Mouse (Mus musculus) liver, adult (tissue): Measurements from ENCODE around the gene Ppfibp1.

Experiments
- GATA4 ChIP-seq: IDR thresholded peaks from 2 replicates; pipeline ENCODE4 v1.6.1; 2014; ENCODE audit warnings: mild to moderate bottlenecking, low read length; ENCODE audit not compliant: insufficient replicate concordance

Ppfibp1 gene

GRCm38 (mm10) chr6:146877425-146878045 lies 10.8 kb upstream of the Ppfibp1 start:
- no peak for TF ChIP-seq GATA4

GRCm38 (mm10) chr6:146878926-146879325 lies 9.4 kb upstream of the Ppfibp1 start:
- TF ChIP-seq GATA4, result no peak

GRCm38 (mm10) chr6:146879856-146880255 lies 8.4 kb upstream of the Ppfibp1 start:
- no peak for TF ChIP-seq GATA4

GRCm38 (mm10) chr6:146880296-146880695 lies 8.0 kb upstream of the Ppfibp1 start:
- TF ChIP-seq GATA4, result no peak

GRCm38 (mm10) chr6:146881896-146882770 lies 6.2 kb upstream of the Ppfibp1 start:
- TF ChIP-seq GATA4, result no peak

GRCm38 (mm10) chr6:146883426-146883825 lies 4.9 kb upstream of the Ppfibp1 start:
- TF ChIP-seq GATA4, result no peak

GRCm38 (mm10) chr6:146884171-146884570 lies 4.1 kb upstream of the Ppfibp1 start:
- no peak for TF ChIP-seq GATA4

GRCm38 (mm10) chr6:146884851-146885250 lies 3.4 kb upstream of the Ppfibp1 start:
- TF ChIP-seq GATA4, result no peak

GRCm38 (mm10) chr6:146888660-146889490 lies 588 bp downstream of the Ppfibp1 start:
- no peak for TF ChIP-seq GATA4

GRCm38 (mm10) chr6:146890215-146890614 lies 1.9 kb downstream of the Ppfibp1 start:
- no peak for TF ChIP-seq GATA4

GRCm38 (mm10) chr6:146890633-146891032 lies 2.3 kb downstream of the Ppfibp1 start:
- no peak for TF ChIP-seq GATA4

GRCm38 (mm10) chr6:146893890-146894289 lies 5.6 kb downstream of the Ppfibp1 start:
- no peak for TF ChIP-seq GATA4

- TF ChIP-seq GATA4, result no peak
These were observed 10.4 kb downstream of the Ppfibp1 start for GRCm38 (mm10) chr6:146898709-146899108.

GRCm38 (mm10) chr6:146899647-146900046 lies 11.4 kb downstream of the Ppfibp1 start:
- TF ChIP-seq GATA4, result no peak

GRCm38 (mm10) chr6:146901929-146902328 lies 13.6 kb downstream of the Ppfibp1 start:
- TF ChIP-seq GATA4, result no peak
